Mouse (Mus musculus): ENCODE data around the gene Fgfr2.

The Fgfr2 gene

GRCm38 (mm10) chr7:131878846-131879245 lies 1244.3 kb downstream of the Fgfr2 start:
- DNase-seq, result no peak

DNA sequence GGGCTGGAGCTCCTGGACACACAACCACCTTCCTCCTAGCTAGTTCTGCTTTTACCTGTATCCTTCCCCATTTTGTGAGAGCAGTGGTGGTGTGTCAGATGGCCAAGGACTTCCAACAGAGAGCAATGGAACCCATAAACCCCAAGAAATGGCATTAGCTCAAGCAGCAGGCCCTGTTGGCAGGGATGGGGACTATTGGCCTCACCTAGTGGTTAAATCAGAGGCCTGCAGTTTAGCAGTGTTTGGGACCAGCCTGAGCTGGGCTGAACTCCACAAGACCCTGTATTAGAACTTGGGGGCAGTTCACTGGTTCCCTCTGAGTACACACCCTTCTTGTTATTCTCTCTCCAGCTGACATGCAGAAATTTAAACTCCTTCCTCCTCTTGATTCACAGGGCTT lies 1262.0 kb downstream of the Fgfr2 start:
- DNase-seq, result no peak

- DNase-seq, result no peak
Observed at GRCm38 (mm10) chr7:131855641-131856040, 1267.5 kb downstream of the Fgfr2 start.

- DNase-seq, result no peak
Observed at GRCm38 (mm10) chr7:131850579-131850978, 1272.6 kb downstream of the Fgfr2 start.

- DNase-seq, result no peak
Observed at GRCm38 (mm10) chr7:131846066-131846905, 1276.9 kb downstream of the Fgfr2 start.

- DNase-seq, result no peak
Observed at GRCm38 (mm10) chr7:131830261-131830660, 1292.9 kb downstream of the Fgfr2 start.

DNA sequence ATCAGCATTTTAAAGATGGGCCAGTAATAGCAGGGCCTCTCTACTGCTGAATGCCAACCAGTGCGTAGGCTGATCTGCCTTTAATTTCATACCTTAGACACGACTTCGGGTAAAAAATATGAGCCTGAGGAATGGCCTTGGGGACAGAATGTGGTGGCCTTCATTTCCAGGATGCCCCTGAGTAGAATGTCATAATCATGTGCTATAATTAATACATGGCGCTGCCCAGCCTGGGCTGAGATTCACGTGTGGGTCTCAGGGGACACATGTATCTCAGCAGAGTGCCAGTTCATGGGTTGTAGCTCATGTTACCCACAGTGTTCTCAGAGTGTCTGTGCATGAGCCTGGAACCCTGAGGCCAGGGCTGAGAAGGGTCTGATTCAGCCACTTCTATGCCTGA lies 1296.3 kb downstream of the Fgfr2 start:
- DNase-seq, result no peak

DNA sequence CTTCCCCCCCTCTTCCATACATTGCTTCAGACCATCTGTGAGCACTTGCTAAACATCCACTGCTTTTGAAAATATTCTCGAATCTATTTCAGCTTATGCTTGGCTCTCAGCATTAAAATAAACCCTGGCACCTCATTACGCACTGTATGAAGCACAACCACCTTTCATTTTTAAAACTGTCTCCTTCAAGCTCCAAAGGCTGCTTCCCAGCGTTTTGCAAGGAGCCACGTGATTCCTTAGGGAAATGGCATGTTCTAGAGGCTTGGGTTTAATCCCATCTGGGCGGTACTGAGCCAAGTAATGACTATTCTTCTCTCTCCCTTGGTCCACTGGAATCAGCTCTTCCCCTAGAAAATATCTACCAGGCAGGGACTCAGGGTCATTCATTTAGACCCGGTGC lies 1305.2 kb downstream of the Fgfr2 start:
- DNase-seq, result peak; percentile 11

DNA sequence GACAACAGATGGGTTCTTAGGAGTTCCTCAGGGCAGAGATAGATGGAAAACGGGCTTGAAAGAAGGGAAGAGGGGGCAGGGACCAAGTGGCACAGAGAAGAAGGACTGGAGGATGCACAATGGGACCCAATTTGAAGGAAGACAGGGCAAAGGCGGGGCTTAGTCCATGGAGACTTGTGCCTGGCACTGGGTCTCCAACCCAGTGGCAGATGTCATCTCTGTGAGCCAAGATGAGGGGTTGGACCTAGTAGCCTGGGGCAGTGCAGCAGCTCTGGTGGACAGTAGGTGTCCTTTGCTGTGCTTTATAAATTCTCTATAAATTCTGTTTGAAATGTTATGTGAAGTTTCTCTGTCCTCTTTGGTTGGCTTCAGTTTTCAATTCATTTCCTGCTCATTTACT lies 1306.5 kb downstream of the Fgfr2 start:
- DNase-seq, result no peak

GRCm38 (mm10) chr7:131812116-131812515 lies 1311.0 kb downstream of the Fgfr2 start:
- no peak for DNase-seq

GRCm38 (mm10) chr7:131810916-131811315 lies 1312.2 kb downstream of the Fgfr2 start:
- no peak for DNase-seq

DNA sequence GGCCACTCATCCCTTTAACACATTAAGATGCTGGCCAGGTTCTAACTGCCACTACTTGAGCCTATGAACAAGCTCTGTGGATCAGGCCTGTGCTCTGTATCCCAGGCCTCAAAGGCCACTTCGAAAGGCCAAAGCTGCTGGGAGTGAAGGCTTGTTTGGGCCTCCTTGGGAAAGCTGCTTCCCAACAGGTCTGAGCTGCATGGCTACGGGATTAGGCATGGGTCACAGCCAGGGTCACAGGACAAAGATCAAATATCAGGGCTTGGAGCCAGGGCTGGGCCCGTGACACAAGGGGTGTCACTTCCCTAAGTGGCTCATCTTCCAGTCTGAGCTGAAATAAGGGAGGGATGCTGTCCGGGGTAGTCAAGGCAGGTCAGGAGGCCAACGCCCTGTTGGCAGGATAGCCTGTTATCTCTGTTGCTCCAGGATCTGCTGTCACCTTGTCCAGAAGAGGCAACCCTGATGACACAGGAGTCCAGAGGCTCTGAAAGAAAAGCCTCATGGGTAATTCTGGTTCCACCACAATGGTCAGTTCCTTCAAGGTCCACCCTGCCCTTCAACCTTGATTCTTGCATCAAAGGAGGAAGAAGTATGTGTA lies 1313.5 kb downstream of the Fgfr2 start:
- no peak for DNase-seq

DNA sequence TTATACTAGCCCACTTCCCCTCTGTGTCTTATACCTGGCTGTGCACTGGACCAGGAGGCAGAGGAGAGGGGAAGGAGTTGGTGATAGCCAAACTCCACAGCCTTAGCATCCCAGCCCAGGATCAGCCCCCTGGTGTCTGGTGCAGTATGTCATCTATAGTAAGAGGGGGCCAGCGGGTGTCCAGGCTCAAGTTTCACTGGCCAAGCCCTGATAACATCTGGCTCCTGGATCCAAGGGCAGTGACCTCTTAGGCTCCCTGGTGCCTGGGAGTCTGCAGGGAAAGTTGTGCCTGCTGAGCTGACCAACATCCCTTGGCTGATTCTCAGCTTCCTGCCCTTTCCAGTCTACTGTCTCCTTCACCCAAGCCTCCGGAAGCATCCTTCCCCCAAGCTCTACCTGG lies 1315.9 kb downstream of the Fgfr2 start:
- DNase-seq, result no peak

DNA sequence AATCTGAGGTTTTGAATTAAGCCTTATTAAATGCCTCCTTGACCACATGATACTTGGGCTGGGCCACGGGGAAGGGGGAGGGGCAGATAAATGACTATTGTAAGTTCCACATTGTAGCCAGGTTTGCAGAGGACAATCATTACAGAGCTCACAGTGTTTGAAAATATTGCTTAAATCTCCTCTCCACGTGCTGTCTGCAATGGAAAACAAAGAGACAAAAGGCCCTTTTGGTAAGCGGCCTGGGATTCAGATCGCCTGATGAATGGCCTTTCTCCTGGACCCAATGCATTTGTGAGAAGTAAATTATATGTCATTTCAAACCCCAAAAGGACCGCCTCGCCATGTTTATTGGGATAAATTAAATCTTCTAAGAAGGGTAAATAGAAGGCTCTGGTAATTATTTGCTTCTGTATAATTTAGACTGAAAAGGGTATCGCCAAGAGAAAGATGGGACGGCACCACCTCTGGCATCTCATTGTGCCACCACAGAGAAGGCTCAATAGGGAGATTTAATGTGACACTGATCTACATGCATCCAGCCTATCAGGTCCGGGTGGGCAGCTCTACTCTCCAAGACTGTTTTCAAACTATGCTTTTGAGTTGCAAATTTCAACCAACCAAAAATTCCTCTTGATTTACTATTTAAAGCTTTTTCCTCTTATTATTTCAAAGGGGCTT lies 1317.5 kb downstream of the Fgfr2 start:
- no peak for DNase-seq

GRCm38 (mm10) chr7:131800416-131801045 lies 1322.6 kb downstream of the Fgfr2 start:
- peak; percentile 29 for DNase-seq

- DNase-seq, result no peak
Observed at GRCm38 (mm10) chr7:131797161-131797560, 1326.0 kb downstream of the Fgfr2 start.

- no peak for DNase-seq
Observed at GRCm38 (mm10) chr7:131788595-131789206, 1334.4 kb downstream of the Fgfr2 start.

DNA sequence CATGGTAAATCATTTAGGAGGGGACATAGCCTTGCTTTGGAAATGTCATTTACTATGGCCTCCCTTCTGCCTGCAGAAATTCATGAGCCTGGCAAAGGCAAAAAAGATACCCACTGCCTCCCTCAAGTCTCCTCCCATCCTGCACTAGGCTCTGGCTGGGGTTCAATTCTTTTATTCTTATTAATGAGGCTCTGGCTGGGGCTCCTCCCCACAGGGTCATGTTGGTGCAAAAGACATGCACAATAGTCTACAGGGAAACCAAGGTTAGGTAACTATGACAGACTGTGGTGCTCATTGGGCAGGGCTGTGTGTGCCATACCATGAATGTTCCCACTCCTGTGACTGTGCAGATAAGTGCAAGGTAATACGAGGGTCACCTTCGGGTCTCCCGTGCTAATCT lies 1337.4 kb downstream of the Fgfr2 start:
- DNase-seq, result no peak

GRCm38 (mm10) chr7:131778271-131778985 lies 1344.7 kb downstream of the Fgfr2 start:
- no peak for DNase-seq

- DNase-seq, result no peak
Observed at GRCm38 (mm10) chr7:131777461-131778270, 1345.5 kb downstream of the Fgfr2 start.

DNA sequence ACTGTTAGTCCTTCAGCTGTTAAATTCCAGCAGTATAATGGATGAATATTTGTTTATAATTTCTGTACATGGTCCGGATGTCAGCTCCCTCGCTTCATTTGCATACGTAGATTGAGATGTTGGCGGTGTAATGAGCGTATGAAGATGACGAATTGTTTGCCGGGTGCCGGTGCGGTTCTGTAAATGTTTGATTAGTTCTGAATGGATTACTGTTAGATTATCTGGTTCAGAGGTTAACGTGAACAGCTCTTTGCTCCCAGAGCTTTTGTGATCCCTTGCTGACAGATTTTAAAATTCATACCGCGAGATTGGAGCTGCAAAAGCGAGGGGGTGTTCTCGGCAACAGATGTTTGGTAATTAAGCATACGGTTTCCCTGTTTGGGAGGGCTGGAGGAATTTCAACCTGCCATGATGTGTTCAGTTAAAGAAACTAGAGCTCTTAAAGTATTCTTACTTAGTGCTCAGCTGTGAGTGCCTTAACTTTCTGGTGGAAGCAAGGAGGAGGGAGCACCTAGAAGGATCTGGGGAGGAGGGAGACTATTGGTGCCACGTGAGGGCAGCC lies 1346.9 kb downstream of the Fgfr2 start:
- no peak for DNase-seq

Measured in right cerebral cortex, postnatal 4 days (tissue).